11 mouse cellular contexts compared by ENCODE assay signal in the genomic region with DNA sequence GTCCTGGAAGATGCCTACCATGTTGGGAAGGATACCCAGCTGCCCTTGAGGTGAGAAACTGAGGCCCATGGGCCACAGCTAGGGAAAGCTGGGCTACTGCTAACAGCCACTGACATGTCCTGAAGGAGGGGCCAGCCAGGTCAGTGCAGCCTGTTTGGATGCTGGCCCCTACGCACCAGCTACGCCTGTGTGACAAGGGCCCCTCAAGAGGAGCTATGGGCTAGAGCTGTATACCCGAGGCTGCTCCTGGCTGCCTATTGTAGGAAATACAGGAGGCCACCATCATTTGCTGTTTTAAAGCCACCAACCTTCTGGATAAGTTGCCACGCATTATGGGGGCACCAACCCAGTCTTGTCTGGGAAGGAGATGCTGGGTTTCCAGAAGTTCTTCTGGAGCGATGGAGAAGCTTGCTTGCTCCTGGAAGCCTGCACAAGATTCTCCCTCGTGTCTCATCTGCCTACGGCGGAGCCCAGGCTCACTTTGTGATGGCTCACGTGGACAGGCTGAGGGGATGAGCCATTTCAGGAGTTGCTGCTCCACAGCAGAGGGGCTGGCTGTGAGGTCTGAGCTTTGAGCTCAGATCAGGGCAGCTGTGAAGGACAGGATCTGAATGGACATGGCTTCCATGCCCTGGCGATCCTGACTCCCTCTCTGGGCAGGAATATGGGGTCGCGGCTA. TPM values are rescaled to one million over a fixed set of nuclear protein-coding genes. Genes with fewer than 3 reads are reported as not detected.
DNase-seq lines count a peak whose midpoint lies in the region; ATAC-seq and TF ChIP-seq lines count a peak whose summit lies in the region.
"Had no signal": no experiment of that assay in that cellular context is flagged by ENCODE, and none has a peak within 500 bp of the region (broad histone marks: within the 10 kb centered on the region; RNA-seq: fewer than 3 reads in every experiment).

No protein-coding gene starts in this region.

- no peak for DNase-seq in heart, adult 11 months
- DNase-seq in ES-E14 (ENCODE audit: low read depth, low spot score) = no peak
- no peak for DNase-seq in forebrain, postnatal 0 days
- DNase-seq in midbrain, embryonic 11.5 days (ENCODE audit: low spot score, missing footprints) = no peak
- no peak for DNase-seq in left cerebral cortex, postnatal 14 days (ENCODE audit: low spot score in 2 of 2)
- DNase-seq in right cerebral cortex, adult 2 months (ENCODE audit: low spot score in 2 of 2) = no peak
- no peak for DNase-seq in liver, postnatal 0 days
- DNase-seq: thymus, postnatal 25 days had no signal

- in situ Hi-C loops in ES-E14 (cut with MboI; ENCODE audit: low sequenced_read_pairs in 2 of 2, unreplicated experiment in 2 of 2) = no loop called here

- no peak for ATAC-seq in heart, embryonic 14.5 days (ENCODE audit: insufficient number of reproducible peaks, insufficient read depth, low FRiP score, low read depth)
- ATAC-seq in forebrain, postnatal 0 days = peak; percentile 62
- peak; percentile 79 for ATAC-seq in midbrain, embryonic 11.5 days (ENCODE audit: low FRiP score)
- ATAC-seq in liver, postnatal 0 days = no peak
- ATAC-seq: activated CD4-positive, CD25-positive, alpha-beta regulatory T cell, adult 4 months had no signal

- peak overlapping the region; percentile 59 for H3K4me2 ChIP-seq in heart, embryonic 14.5 days (ENCODE audit: low read length)
- peak overlapping the region; percentile 24 for H3K4me2 ChIP-seq in forebrain, postnatal 0 days (ENCODE audit: low read depth)
- H3K4me2 ChIP-seq in midbrain, embryonic 11.5 days = peak overlapping the region; percentile 43
- no peak overlapping the region for H3K4me2 ChIP-seq in liver, postnatal 0 days (ENCODE audit: low read depth, low read length)
- H3K4me2 ChIP-seq: liver, embryonic 15.5 days had no signal

- WGBS in heart, embryonic 14.5 days = 49% methylated on average over 12 of the region's 12 CpGs
- 50% methylated on average over 12 of the region's 12 CpGs for WGBS in forebrain, postnatal 0 days
- WGBS in midbrain, embryonic 11.5 days = 56% methylated on average over 12 of the region's 12 CpGs
- WGBS in liver, postnatal 0 days (ENCODE audit: insufficient replicate concordance) = 73% methylated on average over 12 of the region's 12 CpGs

- H3K4me1 ChIP-seq in heart, embryonic 14.5 days (ENCODE audit: control insufficient read depth in 2 of 2, insufficient read depth in 2 of 2, low read length in 2 of 2) = peaks cover 8 to 15% of the 10 kb centered on the region in 2 experiments
- peaks cover 19 to 28% of the 10 kb centered on the region in 2 experiments for H3K4me1 ChIP-seq in ES-E14 (ENCODE audit: control insufficient read depth in 2 of 2, insufficient read depth in 2 of 2, low read length in 2 of 2, poor library complexity in 1 of 2)
- 0 out of 2 replicates have a peak, but pooled peaks cover 10% of the 10 kb centered on the region for H3K4me1 ChIP-seq in forebrain, postnatal 0 days (ENCODE audit: insufficient read depth)
- peaks cover 12% of the 10 kb centered on the region for H3K4me1 ChIP-seq in midbrain, embryonic 11.5 days (ENCODE audit: control insufficient read depth, insufficient read depth, low read length)
- H3K4me1 ChIP-seq in liver, postnatal 0 days (ENCODE audit: insufficient read depth) = no peaks in the 10 kb centered on the region
- H3K4me1 ChIP-seq: liver, embryonic 15.5 days had no signal

- no peak for TF ChIP-seq CTCF in forebrain, postnatal 0 days (IDR thresholded peaks at IDR 0.05; ENCODE audit: low read depth)
- TF ChIP-seq CTCF in liver, postnatal 0 days (IDR thresholded peaks at IDR 0.05; ENCODE audit: low read depth) = no peak

- no peak for TF ChIP-seq EP300 in liver, postnatal 0 days (IDR thresholded peaks at IDR 0.05; ENCODE audit: low read depth)

- H3K27ac ChIP-seq in heart, embryonic 14.5 days (replicated peaks in 1 of 2; ENCODE audit: control insufficient read depth in 1 of 2, insufficient read depth in 1 of 2, low read depth in 2 of 2, low read length in 2 of 2) = peak overlapping the region; percentile 52 to 78
- H3K27ac ChIP-seq in ES-E14 (ENCODE audit: insufficient read depth, low read depth, low read length, poor library complexity, severe bottlenecking) = no peak overlapping the region; the same call in 1 of the 2 replicates
- peak overlapping the region; percentile 73 for H3K27ac ChIP-seq in forebrain, postnatal 0 days (ENCODE audit: low read depth, low read length)
- peak overlapping the region; percentile 91 for H3K27ac ChIP-seq in midbrain, embryonic 11.5 days (ENCODE audit: low read depth, low read length)
- no peak overlapping the region for H3K27ac ChIP-seq in liver, postnatal 0 days (ENCODE audit: low read depth)
- H3K27ac ChIP-seq: liver, embryonic 15.5 days had no signal

- no peaks in the 10 kb centered on the region for H3K27me3 ChIP-seq in heart, embryonic 14.5 days (ENCODE audit: control insufficient read depth, insufficient read depth, low read length)
- no peaks in the 10 kb centered on the region for H3K27me3 ChIP-seq in forebrain, postnatal 0 days (ENCODE audit: insufficient read depth, low read length)
- no peaks in the 10 kb centered on the region for H3K27me3 ChIP-seq in midbrain, embryonic 11.5 days (ENCODE audit: control insufficient read depth, insufficient read depth, low read length)
- H3K27me3 ChIP-seq in liver, postnatal 0 days (ENCODE audit: insufficient read depth, low read length) = no peaks in the 10 kb centered on the region
- H3K27me3 ChIP-seq: liver, embryonic 15.5 days had no signal

- H3K9ac ChIP-seq in heart, embryonic 14.5 days (ENCODE audit: low read length) = peak overlapping the region; percentile 45
- peak overlapping the region; percentile 41; the same call in 1 of the 2 replicates for H3K9ac ChIP-seq in ES-E14 (ENCODE audit: insufficient read depth, low read depth, low read length, poor library complexity, severe bottlenecking)
- peak overlapping the region; percentile 41 for H3K9ac ChIP-seq in forebrain, postnatal 0 days
- peak overlapping the region; percentile 70 for H3K9ac ChIP-seq in midbrain, embryonic 11.5 days (ENCODE audit: low read length)
- H3K9ac ChIP-seq in liver, postnatal 0 days (replicated peaks) = no peak overlapping the region
- H3K9ac ChIP-seq: liver, embryonic 15.5 days had no signal

- intact Hi-C loops in left cerebral cortex, postnatal 14 days (cut with DNase I) = no loop called here

- H3K9me3 ChIP-seq in heart, embryonic 14.5 days (ENCODE audit: control insufficient read depth, low read length) = no peaks in the 10 kb centered on the region
- no peaks in the 10 kb centered on the region for H3K9me3 ChIP-seq in ES-E14 (ENCODE audit: control insufficient read depth, insufficient read depth, low read depth, low read length)
- no peaks in the 10 kb centered on the region for H3K9me3 ChIP-seq in forebrain, postnatal 0 days (ENCODE audit: low read length)
- no peaks in the 10 kb centered on the region for H3K9me3 ChIP-seq in midbrain, embryonic 11.5 days (ENCODE audit: control insufficient read depth, low read length)
- H3K9me3 ChIP-seq in liver, postnatal 0 days (ENCODE audit: low read length) = no peaks in the 10 kb centered on the region
- H3K9me3 ChIP-seq: liver, embryonic 15.5 days had no signal

- 0 out of 4 replicates have a peak overlapping the region, but pooled peaks have one; percentile 0 to 10 for H3K4me3 ChIP-seq in heart, embryonic 14.5 days (ENCODE audit: control insufficient read depth in 1 of 2, insufficient read depth in 1 of 2, low read depth in 1 of 2, low read length in 2 of 2)
- peak overlapping the region; percentile 18 to 36 for H3K4me3 ChIP-seq in ES-E14 (ENCODE audit: insufficient read depth in 1 of 2, low read depth in 1 of 2, low read length in 2 of 2, poor library complexity in 1 of 2, severe bottlenecking in 1 of 2)
- H3K4me3 ChIP-seq in forebrain, postnatal 0 days (ENCODE audit: low read depth, low read length) = no peak overlapping the region
- peak overlapping the region; percentile 10; the same call in 1 of the 2 replicates for H3K4me3 ChIP-seq in midbrain, embryonic 11.5 days (ENCODE audit: low read depth, low read length)
- no peak overlapping the region for H3K4me3 ChIP-seq in liver, postnatal 0 days (ENCODE audit: low read depth, low read length)
- H3K4me3 ChIP-seq: liver, embryonic 15.5 days had no signal

- no peaks in the 10 kb centered on the region for H3K36me3 ChIP-seq in heart, embryonic 14.5 days (ENCODE audit: control insufficient read depth, insufficient read depth, low read length)
- H3K36me3 ChIP-seq in ES-E14 (ENCODE audit: control insufficient read depth, insufficient read depth, low read length, poor library complexity, severe bottlenecking) = no peaks in the 10 kb centered on the region; the same call in 1 of the 2 replicates
- H3K36me3 ChIP-seq in forebrain, postnatal 0 days (ENCODE audit: insufficient read depth) = no peaks in the 10 kb centered on the region
- no peaks in the 10 kb centered on the region for H3K36me3 ChIP-seq in midbrain, embryonic 11.5 days (ENCODE audit: control insufficient read depth, insufficient read depth, low read length)
- no peaks in the 10 kb centered on the region for H3K36me3 ChIP-seq in liver, postnatal 0 days (replicated peaks; ENCODE audit: insufficient read depth, low read length)
- H3K36me3 ChIP-seq: liver, embryonic 15.5 days had no signal

TF ChIP-seq in ES-E14, 5 proteins besides CTCF, POLR2A, EP300 and RAD21:
- TF ChIP-seq HCFC1 (IDR thresholded peaks at IDR 0.05; ENCODE audit: borderline replicate concordance, insufficient read depth, low read length) (no peak), MAFK (IDR thresholded peaks at IDR 0.05; ENCODE audit: insufficient read depth, low read depth, low read length) (no peak), ZC3H11A (IDR thresholded peaks at IDR 0.05; ENCODE audit: borderline replicate concordance, low read depth, low read length) (no peak)
TF ChIP-seq in ES-E14: peak in this region for 0.

RNA-seq across cellular contexts. Expression of gene Cyp11a1, which starts 2.3 kb away (rescaled TPM):
- polyA plus RNA-seq in heart, embryonic 14.5 days (2014; fragmentation: Nextera tagmentation; extraction: Ambion mirVana) = 0.27 TPM in 1 of 2 replicates, not detected in the other
- total RNA-seq in ES-E14 (2012; rRNA removed) = 1.7 and 3.0 TPM in 2 replicates
- total RNA-seq in forebrain, postnatal 0 days (2014; rRNA removed) = 0.29 and 1.2 TPM in 2 replicates
- 0.77 and 0.88 TPM in 2 replicates for polyA plus RNA-seq in forebrain, postnatal 0 days (2015; fragmentation: Nextera tagmentation; extraction: Ambion mirVana)
- polyA plus RNA-seq in midbrain, embryonic 11.5 days (2014; fragmentation: Nextera tagmentation; extraction: Ambion mirVana) = 0.12 TPM in 1 of 2 replicates, not detected in the other
- total RNA-seq in left cerebral cortex, postnatal 14 days (2021) = 1 to 10 TPM; 5.2 to 5.7 TPM
- polyA plus RNA-seq in liver, postnatal 0 days (2015; fragmentation: Nextera tagmentation; extraction: Ambion mirVana) = 0.43 and 0.51 TPM in 2 replicates
- polyA plus RNA-seq: activated CD4-positive, CD25-positive, alpha-beta regulatory T cell, adult 4 months had no signal

RNA-seq across cellular contexts. Expression of gene Stra6, which starts 55.1 kb away (rescaled TPM):
- 0.57 TPM in 1 of 2 replicates, not detected in the other for polyA plus RNA-seq in heart, embryonic 14.5 days (2014; fragmentation: Nextera tagmentation; extraction: Ambion mirVana)
- total RNA-seq in ES-E14 (2012; rRNA removed) = 3.1 and 4.5 TPM in 2 replicates
- total RNA-seq in forebrain, postnatal 0 days (2014; rRNA removed) = 13.9 and 16.2 TPM in 2 replicates
- polyA plus RNA-seq in forebrain, postnatal 0 days (2015; fragmentation: Nextera tagmentation; extraction: Ambion mirVana) = 9.6 and 11.0 TPM in 2 replicates
- polyA plus RNA-seq in midbrain, embryonic 11.5 days (2014; fragmentation: Nextera tagmentation; extraction: Ambion mirVana) = 7.3 and 9.7 TPM in 2 replicates
- 10 to 100 TPM in 1 of 2 experiments, 1 to 10 TPM in 1; 7.7 to 10.4 TPM for total RNA-seq in left cerebral cortex, postnatal 14 days (2021)
- polyA plus RNA-seq in liver, postnatal 0 days (2015; fragmentation: Nextera tagmentation; extraction: Ambion mirVana) = not detected in 2 replicates

Comparison
In these comparisons a context has a peak if more than half of its experiments do, and no peak if none do; other contexts are left out.
1. ATAC-seq: peak in forebrain, postnatal 0 days (single experiment) and midbrain, embryonic 11.5 days (single experiment); none in heart, embryonic 14.5 days (single experiment) and liver, postnatal 0 days (single experiment).
2. H3K27ac ChIP-seq: peak in heart, embryonic 14.5 days (2 of 2), forebrain, postnatal 0 days (single experiment) and midbrain, embryonic 11.5 days (single experiment); none in ES-E14 (single experiment) and liver, postnatal 0 days (single experiment).
3. H3K4me3 ChIP-seq: peak in heart, embryonic 14.5 days (2 of 2), ES-E14 (2 of 2) and midbrain, embryonic 11.5 days (single experiment); none in forebrain, postnatal 0 days (single experiment) and liver, postnatal 0 days (single experiment).